Mouse (Mus musculus): ENCODE data around the gene Camkmt.

The Camkmt gene

GRCm38 (mm10) chr17:85091762-85092161 is 1.4 kb downstream of the Camkmt start:
- DNase-seq: no peak

- DNase-seq: no peak
These were observed 6.0 kb downstream of the Camkmt start for GRCm38 (mm10) chr17:85096396-85096795.

GRCm38 (mm10) chr17:85098677-85099323 is 8.4 kb downstream of the Camkmt start:
- DNase-seq: no peak

GRCm38 (mm10) chr17:85100232-85100631 is 9.9 kb downstream of the Camkmt start:
- no peak for DNase-seq

- no peak for DNase-seq
These were observed 11.4 kb downstream of the Camkmt start for GRCm38 (mm10) chr17:85101751-85102150.

GRCm38 (mm10) chr17:85103310-85103709 is 13.0 kb downstream of the Camkmt start:
- DNase-seq: no peak

GRCm38 (mm10) chr17:85110640-85111039 is 20.3 kb downstream of the Camkmt start:
- no peak for DNase-seq

- no peak for DNase-seq
These were observed 23.1 kb downstream of the Camkmt start for GRCm38 (mm10) chr17:85113441-85113840.

GRCm38 (mm10) chr17:85116643-85117042 is 26.3 kb downstream of the Camkmt start:
- DNase-seq: peak; percentile 63

GRCm38 (mm10) chr17:85138393-85138792 is 48.0 kb downstream of the Camkmt start:
- no peak for DNase-seq

- DNase-seq: no peak
These were observed 51.3 kb downstream of the Camkmt start for GRCm38 (mm10) chr17:85141621-85142020.

- DNase-seq: no peak
These were observed 52.3 kb downstream of the Camkmt start for GRCm38 (mm10) chr17:85142495-85143111.

- DNase-seq: no peak
These were observed 53.8 kb downstream of the Camkmt start for GRCm38 (mm10) chr17:85144141-85144540.

GRCm38 (mm10) chr17:85148348-85148747 is 58.0 kb downstream of the Camkmt start:
- no peak for DNase-seq

GRCm38 (mm10) chr17:85149211-85149738 is 58.9 kb downstream of the Camkmt start:
- no peak for DNase-seq

GRCm38 (mm10) chr17:85151264-85151663 is 60.9 kb downstream of the Camkmt start:
- no peak for DNase-seq

GRCm38 (mm10) chr17:85158202-85158601 is 67.8 kb downstream of the Camkmt start:
- no peak for DNase-seq

- no peak for DNase-seq
These were observed 69.2 kb downstream of the Camkmt start for GRCm38 (mm10) chr17:85159526-85159925.

GRCm38 (mm10) chr17:85160786-85161185 is 70.4 kb downstream of the Camkmt start:
- DNase-seq: no peak

- DNase-seq: no peak
These were observed 72.4 kb downstream of the Camkmt start for GRCm38 (mm10) chr17:85162569-85163271.

- DNase-seq: no peak
These were observed 72.9 kb downstream of the Camkmt start for GRCm38 (mm10) chr17:85163272-85163610.

GRCm38 (mm10) chr17:85168761-85169160 is 78.4 kb downstream of the Camkmt start:
- no peak for DNase-seq

- DNase-seq: no peak
These were observed 80.3 kb downstream of the Camkmt start for GRCm38 (mm10) chr17:85170541-85171255.
